Mouse (Mus musculus) heart, postnatal 0 days (tissue): ENCODE data around the gene Gm10392.

Experiments used
- CTCF ChIP-seq: IDR thresholded peaks from 2 replicates; pipeline ENCODE4 v1.5.1; 2016; ENCODE audit warnings: antibody characterized with exemption, control low read depth, low read depth
- EP300 ChIP-seq: IDR thresholded peaks from 2 replicates; pipeline ENCODE4 v1.6.1; 2016; ENCODE audit warnings: antibody characterized with exemption, low read depth

DNA sequence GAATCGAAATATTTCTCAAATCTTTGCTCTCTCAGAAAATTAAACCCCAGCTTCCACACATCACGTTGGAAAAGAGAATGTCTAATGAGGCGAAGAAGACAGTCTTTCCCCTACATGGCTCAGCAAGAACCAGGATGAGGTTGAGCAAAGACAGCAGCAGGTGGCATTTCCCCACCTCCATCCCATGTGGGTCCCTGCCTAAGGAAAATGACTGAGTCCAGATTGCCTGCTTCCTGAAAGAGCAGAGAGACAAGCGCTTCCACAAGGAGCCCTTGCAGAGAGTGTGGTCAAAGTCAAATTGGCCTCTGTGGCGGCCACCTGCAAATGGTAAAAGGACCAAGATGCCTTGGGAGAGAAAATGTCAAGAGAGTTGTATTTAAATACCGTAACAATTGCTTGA lies 28.5 kb downstream of the Gm10392 start:
- TF ChIP-seq CTCF (no peak), EP300 (no peak)
